Mouse (Mus musculus): Measurements from ENCODE around the gene Pcx.

GRCm38 (mm10) chr19:4504830-4505229, 5.4 kb upstream of the Pcx start:
- TF ChIP-seq CTCF (IDR thresholded peaks at IDR 0.05; ENCODE audit: low read depth) (no peak), EP300 (IDR thresholded peaks at IDR 0.05; ENCODE audit: low read depth) (no peak)

Data from liver, embryonic 14.5 days (tissue).